Comparison of ENCODE assay signal across 9 mouse cellular contexts in the genomic region with DNA sequence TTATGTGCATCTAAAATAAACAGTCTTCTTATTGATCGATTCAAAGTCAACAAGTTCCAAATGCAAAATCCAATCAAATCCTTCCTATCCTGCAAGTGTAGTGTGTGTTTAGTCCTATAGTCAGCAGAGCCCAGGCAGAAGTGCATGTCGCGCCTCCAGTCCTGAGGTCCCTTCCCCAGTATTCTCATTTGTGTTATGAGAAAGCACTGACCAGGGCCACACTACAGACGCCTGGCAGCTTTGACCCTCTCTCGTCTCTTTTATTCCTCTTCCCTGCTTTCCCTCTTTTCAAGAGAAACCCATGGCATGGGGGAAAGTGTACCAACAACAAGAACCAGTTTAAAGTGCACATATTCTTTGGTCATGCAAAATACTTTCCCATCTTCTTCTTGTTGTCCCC. TPM values are rescaled to one million over a fixed set of nuclear protein-coding genes. Genes with fewer than 3 reads are reported as not detected.
DNase-seq lines count a peak whose midpoint lies in the region; ATAC-seq lines count a peak whose summit lies in the region.
"Had no signal": no experiment of that assay in that cellular context is flagged by ENCODE, and none has a peak within 500 bp of the region (broad histone marks: within the 10 kb centered on the region; RNA-seq: fewer than 3 reads in every experiment).

No protein-coding gene starts in this region.

- peak overlapping the region; percentile 56 for H3K9ac ChIP-seq in embryonic facial prominence, embryonic 13.5 days
- peak overlapping the region; percentile 18; the same call in 1 of the 2 replicates for H3K9ac ChIP-seq in intestine, embryonic 14.5 days (ENCODE audit: low read length)
- H3K9ac ChIP-seq in midbrain, embryonic 12.5 days (replicated peaks), result peak overlapping the region; percentile 52

- 24% methylated on average over 5 of the region's 5 CpGs for WGBS in embryonic facial prominence, embryonic 13.5 days
- 35% methylated on average over 5 of the region's 5 CpGs for WGBS in intestine, embryonic 14.5 days
- WGBS in midbrain, embryonic 12.5 days, result 8% methylated on average over 5 of the region's 5 CpGs

- peak; percentile 51 for DNase-seq in adrenal gland, adult 2 months
- no peak for DNase-seq in adrenal gland, postnatal 4 days (ENCODE audit: low spot score in 2 of 2)
- no peak for DNase-seq in intestine, embryonic 14.5 days (ENCODE audit: low spot score)
- DNase-seq in gastrocnemius, postnatal 10 days, result no peak
- DNase-seq in cerebellum, postnatal 14 days, result no peak
- DNase-seq in layer of hippocampus, postnatal 36 days, result no peak

- H3K9me3 ChIP-seq in embryonic facial prominence, embryonic 13.5 days, result no peaks in the 10 kb centered on the region
- no peaks in the 10 kb centered on the region for H3K9me3 ChIP-seq in intestine, embryonic 14.5 days (ENCODE audit: control insufficient read depth, low read length)
- no peaks in the 10 kb centered on the region for H3K9me3 ChIP-seq in midbrain, embryonic 12.5 days

- H3K27me3 ChIP-seq in embryonic facial prominence, embryonic 13.5 days, result peaks cover 4% of the 10 kb centered on the region; the same call in 1 of the 2 replicates
- no peaks in the 10 kb centered on the region for H3K27me3 ChIP-seq in intestine, embryonic 14.5 days (replicated peaks; ENCODE audit: control insufficient read depth, insufficient read depth, low read length)
- no peaks in the 10 kb centered on the region for H3K27me3 ChIP-seq in midbrain, embryonic 12.5 days

- H3K4me2 ChIP-seq in embryonic facial prominence, embryonic 13.5 days, result peak overlapping the region; percentile 78
- H3K4me2 ChIP-seq in intestine, embryonic 14.5 days (ENCODE audit: low read length), result peak overlapping the region; percentile 63
- peak overlapping the region; percentile 72 for H3K4me2 ChIP-seq in midbrain, embryonic 12.5 days (replicated peaks)

- no peak overlapping the region for H3K27ac ChIP-seq in embryonic facial prominence, embryonic 13.5 days
- no peak overlapping the region for H3K27ac ChIP-seq in intestine, embryonic 14.5 days (ENCODE audit: low read depth)
- H3K27ac ChIP-seq in midbrain, embryonic 12.5 days (replicated peaks), result peak overlapping the region; percentile 71

- peak overlapping the region; percentile 22 for H3K4me3 ChIP-seq in embryonic facial prominence, embryonic 13.5 days
- peak overlapping the region; percentile 17 for H3K4me3 ChIP-seq in intestine, embryonic 14.5 days (ENCODE audit: low read depth, low read length)
- H3K4me3 ChIP-seq in midbrain, embryonic 12.5 days, result peak overlapping the region; percentile 82
- H3K4me3 ChIP-seq: myocyte had no signal

- peaks cover 13% of the 10 kb centered on the region for H3K4me1 ChIP-seq in embryonic facial prominence, embryonic 13.5 days
- 0 out of 2 replicates have a peak, but pooled peaks cover 3% of the 10 kb centered on the region for H3K4me1 ChIP-seq in intestine, embryonic 14.5 days (replicated peaks; ENCODE audit: control insufficient read depth, insufficient read depth, low read length)
- H3K4me1 ChIP-seq in midbrain, embryonic 12.5 days, result peaks cover 26% of the 10 kb centered on the region

- no peak for ATAC-seq in embryonic facial prominence, embryonic 13.5 days (ENCODE audit: insufficient number of reproducible peaks, insufficient read depth, low FRiP score, low TSS enrichment, low read depth)
- no peak for ATAC-seq in intestine, embryonic 14.5 days (replicated peaks; ENCODE audit: low FRiP score, low TSS enrichment, low read depth)
- ATAC-seq in midbrain, embryonic 12.5 days (ENCODE audit: low FRiP score, low read depth), result no peak

- H3K36me3 ChIP-seq in embryonic facial prominence, embryonic 13.5 days, result no peaks in the 10 kb centered on the region
- H3K36me3 ChIP-seq in intestine, embryonic 14.5 days (ENCODE audit: control insufficient read depth, insufficient read depth, low read length), result no peaks in the 10 kb centered on the region
- H3K36me3 ChIP-seq in midbrain, embryonic 12.5 days, result no peaks in the 10 kb centered on the region

RNA-seq across cellular contexts. Expression of a gene that starts 2.3 kb away (rescaled TPM):
- 1 to 10 TPM; 3.6 to 6.8 TPM for total RNA-seq in adrenal gland, adult 2 months (2021)
- polyA plus RNA-seq in adrenal gland, adult 2 months (2012; rRNA removed), result 2.3 and 2.9 TPM in 2 replicates
- total RNA-seq in adrenal gland, postnatal 4 days (2021), result 1 to 10 TPM; 8.7 to 8.8 TPM
- polyA plus RNA-seq in embryonic facial prominence, embryonic 13.5 days (2015; fragmentation: Nextera tagmentation; extraction: Ambion mirVana), result 3.9 and 5.4 TPM in 2 replicates
- 3.8 and 5.4 TPM in 2 replicates for polyA plus RNA-seq in intestine, embryonic 14.5 days (2014; fragmentation: Nextera tagmentation; extraction: Ambion mirVana)
- polyA plus RNA-seq in midbrain, embryonic 12.5 days (2016; fragmentation: Nextera tagmentation; extraction: Ambion mirVana), result 17.0 and 19.6 TPM in 2 replicates
- 1 to 10 TPM; 3.7 to 4.6 TPM for total RNA-seq in gastrocnemius, postnatal 10 days (2021)
- 1 to 10 TPM; 1.0 to 1.8 TPM for total RNA-seq in layer of hippocampus, postnatal 36 days (2021)

Comparison
In these comparisons a context has a peak if more than half of its experiments do, and no peak if none do; other contexts are left out.
1. H3K4me3 ChIP-seq: peak in every context shown above with its lines; median percentile 82 in midbrain, embryonic 12.5 days; 22 in embryonic facial prominence, embryonic 13.5 days; 17 in intestine, embryonic 14.5 days.